ENCODE assay signal across 15 mouse cellular contexts in the genomic region with DNA sequence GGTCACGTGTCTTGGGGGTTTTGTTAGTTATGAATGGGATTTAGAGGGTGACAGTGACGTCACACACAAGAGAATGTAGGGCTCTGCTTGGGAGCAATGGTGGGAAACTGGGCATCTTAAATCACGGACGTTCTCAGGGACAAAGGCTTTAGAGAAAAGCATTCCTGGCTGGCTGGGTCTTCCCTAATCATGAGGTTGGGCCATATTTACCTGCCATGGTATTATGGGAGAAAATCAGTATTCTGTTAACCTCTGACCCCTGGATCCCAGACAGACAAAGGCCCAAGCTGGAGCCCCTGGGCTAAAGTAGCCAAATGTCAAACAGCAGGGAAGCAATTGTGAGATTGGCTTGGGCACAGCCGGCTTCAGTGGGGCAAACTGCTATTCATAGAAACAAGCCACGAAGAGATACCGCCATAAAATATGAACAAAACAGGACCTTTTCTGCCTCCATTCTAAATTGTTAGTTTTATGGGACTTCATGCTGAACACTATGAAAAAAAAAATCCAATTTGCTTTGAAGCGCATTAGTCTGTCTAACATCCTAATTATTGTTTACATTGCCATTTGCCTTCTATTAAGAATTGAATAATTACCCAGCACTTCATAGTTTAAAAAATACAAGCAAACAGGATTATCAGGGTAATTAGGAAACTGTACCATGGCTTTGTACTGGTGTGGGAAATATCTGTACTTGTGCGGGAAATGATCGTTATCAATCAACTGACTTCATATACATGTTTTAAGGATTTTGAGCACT. TPM values are rescaled to one million over a fixed set of nuclear protein-coding genes. Genes with fewer than 3 reads are reported as not detected.
DNase-seq lines count a peak whose midpoint lies in the region; ATAC-seq lines count a peak whose summit lies in the region.
"Had no signal": no experiment of that assay in that cellular context is flagged by ENCODE, and none has a peak within 500 bp of the region (broad histone marks: within the 10 kb centered on the region; RNA-seq: fewer than 3 reads in every experiment).

No protein-coding gene starts in this region.

- peak overlapping the region; percentile 82 for H3K27ac ChIP-seq in hindbrain, embryonic 10.5 days
- H3K27ac ChIP-seq in hindbrain, embryonic 16.5 days (ENCODE audit: low read depth, low read length): no peak overlapping the region
- H3K27ac ChIP-seq in forebrain, embryonic 10.5 days: peak overlapping the region; percentile 44
- no peak overlapping the region for H3K27ac ChIP-seq in hindbrain, embryonic 14.5 days
- H3K27ac ChIP-seq in neural tube, embryonic 12.5 days: peak overlapping the region; percentile 10; the same call in 1 of the 2 replicates
- H3K27ac ChIP-seq: liver, embryonic 15.5 days had no signal

- 24% methylated on average over 10 of the region's 10 CpGs for WGBS in hindbrain, embryonic 10.5 days
- 24% methylated on average over 10 of the region's 10 CpGs for WGBS in hindbrain, embryonic 16.5 days
- 11% methylated on average over 10 of the region's 10 CpGs for WGBS in forebrain, embryonic 10.5 days
- 20% methylated on average over 10 of the region's 10 CpGs for WGBS in hindbrain, embryonic 14.5 days
- WGBS in neural tube, embryonic 12.5 days: 15% methylated on average over 10 of the region's 10 CpGs

- peak overlapping the region; percentile 33 for H3K4me3 ChIP-seq in hindbrain, embryonic 10.5 days
- H3K4me3 ChIP-seq in hindbrain, embryonic 16.5 days (ENCODE audit: low read length): no peak overlapping the region
- peak overlapping the region; percentile 29; the same call in 1 of the 2 replicates for H3K4me3 ChIP-seq in forebrain, embryonic 10.5 days
- no peak overlapping the region for H3K4me3 ChIP-seq in hindbrain, embryonic 14.5 days (replicated peaks; ENCODE audit: low read length)
- H3K4me3 ChIP-seq in neural tube, embryonic 12.5 days: no peak overlapping the region
- H3K4me3 ChIP-seq: liver, embryonic 15.5 days; myocyte had no signal

- H3K9me3 ChIP-seq in hindbrain, embryonic 10.5 days: no peaks in the 10 kb centered on the region
- no peaks in the 10 kb centered on the region for H3K9me3 ChIP-seq in hindbrain, embryonic 16.5 days (ENCODE audit: control insufficient read depth, low read length)
- no peaks in the 10 kb centered on the region for H3K9me3 ChIP-seq in forebrain, embryonic 10.5 days
- no peaks in the 10 kb centered on the region for H3K9me3 ChIP-seq in hindbrain, embryonic 14.5 days (ENCODE audit: control insufficient read depth, low read length)
- no peaks in the 10 kb centered on the region for H3K9me3 ChIP-seq in neural tube, embryonic 12.5 days
- H3K9me3 ChIP-seq: liver, embryonic 15.5 days had no signal

- no peak overlapping the region for H3K4me2 ChIP-seq in hindbrain, embryonic 16.5 days (ENCODE audit: low read length)
- H3K4me2 ChIP-seq in hindbrain, embryonic 14.5 days (replicated peaks): peak overlapping the region; percentile 25; the same call in 1 of the 2 replicates
- peak overlapping the region; percentile 39 for H3K4me2 ChIP-seq in neural tube, embryonic 12.5 days (replicated peaks)
- H3K4me2 ChIP-seq: liver, embryonic 15.5 days had no signal

- H3K9ac ChIP-seq in hindbrain, embryonic 16.5 days (ENCODE audit: low read depth, low read length): no peak overlapping the region
- no peak overlapping the region for H3K9ac ChIP-seq in hindbrain, embryonic 14.5 days
- no peak overlapping the region for H3K9ac ChIP-seq in neural tube, embryonic 12.5 days
- H3K9ac ChIP-seq: liver, embryonic 15.5 days had no signal

- peak; percentile 70 for DNase-seq in hindbrain, embryonic 10.5 days (ENCODE audit: low spot score)
- DNase-seq in forebrain, embryonic 10.5 days (ENCODE audit: extremely low spot score, low spot score): peak; percentile 65
- no peak for DNase-seq in hindbrain, embryonic 14.5 days (ENCODE audit: low spot score)
- DNase-seq in kidney, adult 9 months: no peak
- DNase-seq in right cerebral cortex, postnatal 14 days: no peak
- no peak for DNase-seq in urinary bladder, postnatal 14 days (ENCODE audit: low spot score)
- DNase-seq: adrenal gland, postnatal 25 days; heart, postnatal 10 days; kidney, adult 2 months; lung, postnatal 36 days; thymus, adult 18-20 months had no signal

- peaks cover 94% of the 10 kb centered on the region for H3K4me1 ChIP-seq in hindbrain, embryonic 10.5 days (replicated peaks)
- H3K4me1 ChIP-seq in hindbrain, embryonic 16.5 days (ENCODE audit: control insufficient read depth, insufficient read depth, low read depth, low read length): peaks cover 30% of the 10 kb centered on the region
- H3K4me1 ChIP-seq in forebrain, embryonic 10.5 days: peaks cover 98% of the 10 kb centered on the region
- peaks cover 51% of the 10 kb centered on the region for H3K4me1 ChIP-seq in hindbrain, embryonic 14.5 days (replicated peaks; ENCODE audit: control insufficient read depth, insufficient read depth, low read length)
- peaks cover 57% of the 10 kb centered on the region for H3K4me1 ChIP-seq in neural tube, embryonic 12.5 days
- H3K4me1 ChIP-seq: liver, embryonic 15.5 days had no signal

- no peak for ATAC-seq in hindbrain, embryonic 16.5 days
- ATAC-seq in hindbrain, embryonic 14.5 days (ENCODE audit: low FRiP score): no peak
- ATAC-seq in neural tube, embryonic 12.5 days (ENCODE audit: low FRiP score, low read depth): no peak; the same call in 1 of the 2 replicates

- H3K27me3 ChIP-seq in hindbrain, embryonic 10.5 days (ENCODE audit: insufficient read depth, poor library complexity, severe bottlenecking): peaks cover 6% of the 10 kb centered on the region; the same call in 1 of the 2 replicates
- H3K27me3 ChIP-seq in hindbrain, embryonic 16.5 days (replicated peaks; ENCODE audit: control insufficient read depth, insufficient read depth, low read length): no peaks in the 10 kb centered on the region
- H3K27me3 ChIP-seq in forebrain, embryonic 10.5 days (ENCODE audit: poor library complexity, severe bottlenecking): peaks cover 12% of the 10 kb centered on the region
- no peaks in the 10 kb centered on the region for H3K27me3 ChIP-seq in hindbrain, embryonic 14.5 days (ENCODE audit: control insufficient read depth, insufficient read depth, low read length)
- H3K27me3 ChIP-seq in neural tube, embryonic 12.5 days (replicated peaks): no peaks in the 10 kb centered on the region
- H3K27me3 ChIP-seq: liver, embryonic 15.5 days had no signal

- H3K36me3 ChIP-seq in hindbrain, embryonic 10.5 days: peaks cover 11% of the 10 kb centered on the region
- H3K36me3 ChIP-seq in hindbrain, embryonic 16.5 days (ENCODE audit: control insufficient read depth, insufficient read depth, low read length): no peaks in the 10 kb centered on the region
- peaks cover 12% of the 10 kb centered on the region for H3K36me3 ChIP-seq in forebrain, embryonic 10.5 days (replicated peaks)
- H3K36me3 ChIP-seq in hindbrain, embryonic 14.5 days (replicated peaks; ENCODE audit: control insufficient read depth, insufficient read depth): no peaks in the 10 kb centered on the region
- H3K36me3 ChIP-seq in neural tube, embryonic 12.5 days: peaks cover 3% of the 10 kb centered on the region; the same call in 1 of the 2 replicates
- H3K36me3 ChIP-seq: liver, embryonic 15.5 days had no signal

RNA-seq across cellular contexts. Expression of gene Epha4, which starts 19.7 kb away (rescaled TPM):
- polyA plus RNA-seq in hindbrain, embryonic 10.5 days (2016; fragmentation: Nextera tagmentation; extraction: Ambion mirVana): 25.4 and 30.4 TPM in 2 replicates
- 37.7 and 40.8 TPM in 2 replicates for polyA plus RNA-seq in hindbrain, embryonic 16.5 days (2015; fragmentation: Nextera tagmentation; extraction: Ambion mirVana)
- 22.9 and 25.9 TPM in 2 replicates for polyA plus RNA-seq in forebrain, embryonic 10.5 days (2016; fragmentation: Nextera tagmentation; extraction: Ambion mirVana)
- 49.3 and 50.0 TPM in 2 replicates for polyA plus RNA-seq in hindbrain, embryonic 14.5 days (2014; fragmentation: Nextera tagmentation; extraction: Ambion mirVana)
- 27.9 and 31.6 TPM in 2 replicates for polyA plus RNA-seq in neural tube, embryonic 12.5 days (2016; fragmentation: Nextera tagmentation; extraction: Ambion mirVana)

Comparison
In these comparisons a context has a peak if more than half of its experiments do, and no peak if none do; other contexts are left out.
1. DNase-seq: peak in hindbrain, embryonic 10.5 days (single experiment) and forebrain, embryonic 10.5 days (single experiment); none in hindbrain, embryonic 14.5 days (single experiment), kidney, adult 9 months (single experiment), right cerebral cortex, postnatal 14 days (single experiment) and urinary bladder, postnatal 14 days (single experiment).
2. H3K27ac ChIP-seq: peak in hindbrain, embryonic 10.5 days (single experiment), forebrain, embryonic 10.5 days (single experiment) and neural tube, embryonic 12.5 days (single experiment); none in hindbrain, embryonic 16.5 days (single experiment) and hindbrain, embryonic 14.5 days (single experiment).
3. H3K4me3 ChIP-seq: peak in hindbrain, embryonic 10.5 days (single experiment) and forebrain, embryonic 10.5 days (single experiment); none in hindbrain, embryonic 16.5 days (single experiment), hindbrain, embryonic 14.5 days (single experiment) and neural tube, embryonic 12.5 days (single experiment).